Mouse (Mus musculus) G1E (cell line): ENCODE data around the gene Hsd17b1.

ENCODE experiments used
- CTCF ChIP-seq: IDR thresholded peaks from 2 replicates; pipeline ENCODE4 v1.5.1; 2012; ENCODE audit warnings: low read depth, low read length, inconsistent platforms, mixed read lengths
- GATA1 ChIP-seq: IDR thresholded peaks from 2 replicates; pipeline ENCODE4 v1.6.1; 2012; ENCODE audit warnings: borderline replicate concordance, low read length, inconsistent platforms, mixed read lengths

- no peak for TF ChIP-seq CTCF
- TF ChIP-seq GATA1, result no peak
Observed at GRCm38 (mm10) chr11:101127075-101127474, 48.9 kb downstream of the Hsd17b1 start.
